Comparison of ENCODE assay signal across 22 mouse cellular contexts in the genomic region with DNA sequence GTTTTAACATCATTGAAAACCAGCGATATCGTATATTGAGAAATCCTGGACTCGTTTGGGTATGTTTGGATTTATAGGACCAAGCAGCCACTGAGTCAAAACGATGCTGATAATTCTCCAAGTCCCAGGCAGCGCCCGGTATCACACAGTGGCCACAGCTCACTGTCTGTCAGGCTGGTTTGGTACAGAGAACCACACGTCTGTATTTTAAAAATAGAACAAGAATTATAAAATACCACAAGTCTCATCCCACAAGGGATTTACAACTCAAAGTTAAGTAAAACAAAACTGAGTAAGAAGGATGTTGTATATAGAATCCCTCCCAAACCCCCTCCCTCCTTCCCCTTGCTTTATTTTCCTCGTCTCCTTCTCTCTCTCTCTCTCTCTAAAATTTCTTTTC.
DNase-seq lines count a peak whose midpoint lies in the region; ATAC-seq and TF ChIP-seq lines count a peak whose summit lies in the region.
"Had no signal": no experiment of that assay in that cellular context is flagged by ENCODE, and none has a peak within 500 bp of the region (broad histone marks: within the 10 kb centered on the region; RNA-seq: fewer than 3 reads in every experiment).

No protein-coding gene starts in this region.

- H3K27ac ChIP-seq in limb, embryonic 13.5 days: peak overlapping the region; percentile 33; the same call in 1 of the 2 replicates
- no peak overlapping the region for H3K27ac ChIP-seq in limb, embryonic 10.5 days
- H3K27ac ChIP-seq in stomach, embryonic 14.5 days (ENCODE audit: low read length): peak overlapping the region; percentile 63; the same call in 1 of the 2 replicates
- no peak overlapping the region for H3K27ac ChIP-seq in stomach, postnatal 0 days (replicated peaks)
- no peak overlapping the region for H3K27ac ChIP-seq in hindbrain, embryonic 12.5 days
- H3K27ac ChIP-seq: embryonic facial prominence, embryonic 12.5 days; forebrain, embryonic 13.5 days; heart, embryonic 10.5 days; hindbrain, embryonic 13.5 days; hindbrain, postnatal 0 days had no signal

- H3K36me3 ChIP-seq in limb, embryonic 13.5 days: no peaks in the 10 kb centered on the region
- H3K36me3 ChIP-seq in limb, embryonic 10.5 days: no peaks in the 10 kb centered on the region
- no peaks in the 10 kb centered on the region for H3K36me3 ChIP-seq in stomach, embryonic 14.5 days (ENCODE audit: control insufficient read depth, insufficient read depth, low read length)
- no peaks in the 10 kb centered on the region for H3K36me3 ChIP-seq in stomach, postnatal 0 days (ENCODE audit: control insufficient read depth, insufficient read depth, low read length)
- H3K36me3 ChIP-seq in myocyte (ENCODE audit: control insufficient read depth, insufficient read depth): no peaks in the 10 kb centered on the region
- H3K36me3 ChIP-seq in hindbrain, embryonic 12.5 days: no peaks in the 10 kb centered on the region
- H3K36me3 ChIP-seq: embryonic facial prominence, embryonic 12.5 days; G1E; heart, embryonic 10.5 days; hindbrain, embryonic 13.5 days had no signal

- no peak overlapping the region for H3K4me2 ChIP-seq in limb, embryonic 13.5 days (replicated peaks)
- H3K4me2 ChIP-seq in stomach, embryonic 14.5 days (replicated peaks; ENCODE audit: low read depth, low read length): no peak overlapping the region
- H3K4me2 ChIP-seq in stomach, postnatal 0 days (replicated peaks; ENCODE audit: low read depth): no peak overlapping the region
- H3K4me2 ChIP-seq in myocyte (ENCODE audit: low read depth): peak overlapping the region; percentile 33
- H3K4me2 ChIP-seq in hindbrain, embryonic 12.5 days (replicated peaks): no peak overlapping the region
- H3K4me2 ChIP-seq: embryonic facial prominence, embryonic 12.5 days; forebrain, embryonic 13.5 days; hindbrain, embryonic 13.5 days had no signal

- 64% methylated on average over 8 of the region's 8 CpGs for WGBS in limb, embryonic 13.5 days
- 85% methylated on average over 8 of the region's 8 CpGs for WGBS in limb, embryonic 10.5 days
- 40% methylated on average over 8 of the region's 8 CpGs for WGBS in stomach, embryonic 14.5 days
- 44% methylated on average over 8 of the region's 8 CpGs for WGBS in stomach, postnatal 0 days
- 85% methylated on average over 8 of the region's 8 CpGs for WGBS in hindbrain, embryonic 12.5 days

- H3K27me3 ChIP-seq in limb, embryonic 13.5 days: peaks cover 7% of the 10 kb centered on the region
- H3K27me3 ChIP-seq in limb, embryonic 10.5 days (ENCODE audit: low read depth, poor library complexity, severe bottlenecking): 0 out of 2 replicates have a peak, but pooled peaks cover 4% of the 10 kb centered on the region
- H3K27me3 ChIP-seq in stomach, embryonic 14.5 days (ENCODE audit: control insufficient read depth, insufficient read depth, low read length): no peaks in the 10 kb centered on the region
- H3K27me3 ChIP-seq in stomach, postnatal 0 days (ENCODE audit: control insufficient read depth, insufficient read depth, low read length): no peaks in the 10 kb centered on the region
- no peaks in the 10 kb centered on the region for H3K27me3 ChIP-seq in myocyte (ENCODE audit: control insufficient read depth, insufficient read depth, insufficient read length)
- H3K27me3 ChIP-seq in hindbrain, embryonic 12.5 days: no peaks in the 10 kb centered on the region
- H3K27me3 ChIP-seq: embryonic facial prominence, embryonic 12.5 days; forebrain, embryonic 13.5 days; hindbrain, embryonic 13.5 days had no signal

- H3K9me3 ChIP-seq in limb, embryonic 13.5 days: no peaks in the 10 kb centered on the region
- no peaks in the 10 kb centered on the region for H3K9me3 ChIP-seq in limb, embryonic 10.5 days (replicated peaks)
- no peaks in the 10 kb centered on the region for H3K9me3 ChIP-seq in stomach, embryonic 14.5 days (ENCODE audit: control insufficient read depth, low read depth, low read length)
- H3K9me3 ChIP-seq in stomach, postnatal 0 days (ENCODE audit: control insufficient read depth, low read length): no peaks in the 10 kb centered on the region
- H3K9me3 ChIP-seq in hindbrain, embryonic 12.5 days (replicated peaks): no peaks in the 10 kb centered on the region
- H3K9me3 ChIP-seq: embryonic facial prominence, embryonic 12.5 days; forebrain, embryonic 13.5 days; G1E; heart, embryonic 10.5 days; hindbrain, embryonic 13.5 days had no signal

- no peak for TF ChIP-seq CTCF in stomach, postnatal 0 days (IDR thresholded peaks at IDR 0.05; ENCODE audit: low read depth)

- H3K9ac ChIP-seq in limb, embryonic 13.5 days: no peak overlapping the region
- H3K9ac ChIP-seq in stomach, embryonic 14.5 days (replicated peaks; ENCODE audit: low read depth, low read length): no peak overlapping the region
- H3K9ac ChIP-seq in stomach, postnatal 0 days (ENCODE audit: low read length): no peak overlapping the region
- no peak overlapping the region for H3K9ac ChIP-seq in hindbrain, embryonic 12.5 days
- H3K9ac ChIP-seq: embryonic facial prominence, embryonic 12.5 days; forebrain, embryonic 13.5 days; hindbrain, embryonic 13.5 days had no signal

- TF ChIP-seq POLR2A in myocyte (IDR thresholded peaks at IDR 0.05; ENCODE audit: insufficient read length, low read depth): no peak

- H3K4me3 ChIP-seq in limb, embryonic 13.5 days: no peak overlapping the region
- no peak overlapping the region for H3K4me3 ChIP-seq in limb, embryonic 10.5 days
- no peak overlapping the region for H3K4me3 ChIP-seq in stomach, embryonic 14.5 days (ENCODE audit: low read depth, low read length)
- no peak overlapping the region for H3K4me3 ChIP-seq in stomach, postnatal 0 days (ENCODE audit: low read depth, low read length)
- no peak overlapping the region for H3K4me3 ChIP-seq in myocyte
- H3K4me3 ChIP-seq in hindbrain, embryonic 12.5 days: no peak overlapping the region
- H3K4me3 ChIP-seq: embryonic facial prominence, embryonic 12.5 days; forebrain, embryonic 13.5 days; heart, embryonic 10.5 days; hindbrain, embryonic 13.5 days had no signal

- no peak overlapping the region for H3ac ChIP-seq in myocyte (ENCODE audit: control insufficient read depth, insufficient read length)

- H3K4me1 ChIP-seq in limb, embryonic 13.5 days: peaks cover 15% of the 10 kb centered on the region
- H3K4me1 ChIP-seq in limb, embryonic 10.5 days: peaks cover 14% of the 10 kb centered on the region
- peaks cover 11% of the 10 kb centered on the region; the same call in 1 of the 2 replicates for H3K4me1 ChIP-seq in stomach, embryonic 14.5 days (ENCODE audit: control insufficient read depth, insufficient read depth, low read length)
- no peaks in the 10 kb centered on the region for H3K4me1 ChIP-seq in stomach, postnatal 0 days (replicated peaks; ENCODE audit: control insufficient read depth, insufficient read depth)
- no peaks in the 10 kb centered on the region for H3K4me1 ChIP-seq in hindbrain, embryonic 12.5 days
- H3K4me1 ChIP-seq: forebrain, embryonic 13.5 days; heart, embryonic 10.5 days had no signal

- no peak for TF ChIP-seq EP300 in stomach, postnatal 0 days (optimal IDR thresholded peaks at IDR 0.05)

- no peaks in the 10 kb centered on the region for H3K79me2 ChIP-seq in myocyte (ENCODE audit: control insufficient read depth, insufficient read depth)

- no peak for DNase-seq in limb, embryonic 10.5 days (ENCODE audit: low spot score)
- DNase-seq in stomach, postnatal 0 days (ENCODE audit: low spot score): no peak
- DNase-seq in frontal cortex, postnatal 10 days (ENCODE audit: low spot score in 2 of 2): no peak
- DNase-seq: adrenal gland, postnatal 10 days; cerebellum, adult 11 months; cerebellum, adult 8-10 months; cerebellum, postnatal 14 days; embryo, embryonic 11 days; gastrocnemius, postnatal 10 days; heart, adult 18-20 months; heart, postnatal 10 days; heart, postnatal 4 days had no signal

- ATAC-seq in limb, embryonic 13.5 days (ENCODE audit: low FRiP score, low read depth): no peak
- ATAC-seq in stomach, embryonic 14.5 days (ENCODE audit: insufficient number of reproducible peaks, insufficient read depth, low FRiP score, low read depth): peak; percentile 30; the same call in 1 of the 2 replicates
- no peak; the same call in 1 of the 2 replicates for ATAC-seq in stomach, postnatal 0 days (ENCODE audit: low FRiP score, low TSS enrichment)
- no peak for ATAC-seq in hindbrain, embryonic 12.5 days (ENCODE audit: low FRiP score)
- ATAC-seq: forebrain, embryonic 13.5 days; hindbrain, postnatal 0 days had no signal

TF ChIP-seq in myocyte, 11 proteins besides CTCF, POLR2A, EP300 and RAD21:
- TF ChIP-seq E2F4 (IDR thresholded peaks at IDR 0.05; ENCODE audit: insufficient read depth) (no peak), POLR2AphosphoS2 (IDR thresholded peaks at IDR 0.05; ENCODE audit: insufficient read length, low read depth) (no peak), MYOG (IDR thresholded peaks at IDR 0.05; ENCODE audit: control insufficient read depth in 1 of 3, insufficient read depth in 1 of 3, insufficient read length in 2 of 3, low read depth in 2 of 3) (no peak), REST (IDR thresholded peaks at IDR 0.05; ENCODE audit: insufficient read depth, insufficient read length) (no peak), SRF (IDR thresholded peaks at IDR 0.05; ENCODE audit: control insufficient read depth, insufficient read length, low read depth) (no peak), USF1 (IDR thresholded peaks at IDR 0.05; ENCODE audit: low read depth) (no peak), MYOD1 (IDR thresholded peaks at IDR 0.05; ENCODE audit: control insufficient read depth in 1 of 3, insufficient read length in 2 of 3, low read depth in 2 of 3) (no peak), TCF12 (IDR thresholded peaks at IDR 0.05; ENCODE audit: insufficient read depth, poor library complexity, severe bottlenecking) (no peak), MAX (IDR thresholded peaks at IDR 0.05; ENCODE audit: low read depth) (no peak), CEBPB (IDR thresholded peaks at IDR 0.05; ENCODE audit: insufficient read depth, poor library complexity, severe bottlenecking) (no peak), TCF3 (IDR thresholded peaks at IDR 0.05; ENCODE audit: insufficient read length, low read depth) (no peak)

Comparison
In these comparisons a context has a peak if more than half of its experiments do, and no peak if none do; other contexts are left out.
1. H3K27ac ChIP-seq: peak in limb, embryonic 13.5 days (single experiment) and stomach, embryonic 14.5 days (single experiment); none in limb, embryonic 10.5 days (single experiment), stomach, postnatal 0 days (single experiment) and hindbrain, embryonic 12.5 days (single experiment).